Mouse (Mus musculus): ENCODE results near the gene Hopx.

GRCm38 (mm10) chr5:77084418-77084817 lies 30.5 kb downstream of the Hopx start:
- no peak for TF ChIP-seq KAT2A (conservative IDR thresholded peaks at IDR 0.05; ENCODE audit: low read depth, low read length)
- no peak for TF ChIP-seq POLR2A (IDR thresholded peaks at IDR 0.05; ENCODE audit: control insufficient read depth in 1 of 2, insufficient read depth in 1 of 2, low read depth in 1 of 2, low read length in 2 of 2, poor library complexity in 1 of 2)
- TF ChIP-seq GATA1 (IDR thresholded peaks at IDR 0.05; ENCODE audit: low read depth, low read length) = no peak
- TF ChIP-seq CTCF (IDR thresholded peaks at IDR 0.05 in 2 of 3, conservative IDR thresholded peaks at IDR 0.05 in 1 of 3; ENCODE audit: control insufficient read depth in 1 of 3, insufficient read depth in 1 of 3, low read depth in 2 of 3, low read length in 3 of 3, poor library complexity in 1 of 3, severe bottlenecking in 1 of 3) = no peak
